Mouse (Mus musculus) adrenal gland, adult 2 months (tissue): Measurements from ENCODE around the gene Zc3h14. TPM values are rescaled to one million over a fixed set of nuclear protein-coding genes. Genes with fewer than 3 reads are reported as not detected.

Source experiments
- DNase-seq: peaks from one replicate; pipeline ENCODE4 v3.0.0; 2021
- polyA plus RNA-seq: library from polyadenylated mRNA; depleted of rRNA; stranded (reverse); fragments of >200 nt; gene quantifications from 2 replicates; pipeline ENCODE4 v1.2.3, GENCODE M21; 2012
- total RNA-seq, 2 experiments: library from RNA; stranded (reverse); gene quantifications; 2 replicates each; pipeline ENCODE4 v1.2.3; 2021

Zc3h14 gene
- total and polyA plus RNA-seq, 3 experiments = 15.1 to 107 (median 80.8) TPM

DNA sequence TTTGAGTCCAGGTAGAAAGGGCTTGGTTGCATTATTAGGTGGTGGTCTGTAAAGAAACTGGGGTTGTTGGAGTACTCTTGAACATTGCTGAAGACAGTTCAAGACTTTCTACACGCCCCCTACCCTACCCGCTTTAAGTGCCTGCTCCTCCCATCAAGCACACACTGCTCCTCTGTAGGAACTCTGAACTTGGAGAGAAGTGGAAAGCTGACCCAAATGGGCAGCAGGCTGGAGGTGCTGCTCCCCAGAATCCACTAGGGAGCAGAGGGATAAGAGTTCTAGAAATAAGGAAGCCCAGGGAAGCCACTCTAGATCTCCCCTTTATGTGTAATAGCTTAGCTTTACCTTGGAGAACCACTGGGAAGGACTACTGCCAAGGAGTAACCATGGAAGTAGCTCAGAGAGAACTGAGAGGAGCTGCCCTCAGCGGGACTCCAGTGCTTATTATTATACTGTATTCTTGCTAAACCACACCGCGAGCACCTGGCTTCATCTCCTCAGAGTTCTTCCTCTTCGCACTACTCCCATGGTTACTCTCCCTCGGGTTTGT, 8.9 kb upstream of the Zc3h14 start:
- peak; percentile 22 for DNase-seq

GRCm38 (mm10) chr12:98741011-98741501, 5.7 kb upstream of the Zc3h14 start:
- peak; percentile 38 for DNase-seq

DNA sequence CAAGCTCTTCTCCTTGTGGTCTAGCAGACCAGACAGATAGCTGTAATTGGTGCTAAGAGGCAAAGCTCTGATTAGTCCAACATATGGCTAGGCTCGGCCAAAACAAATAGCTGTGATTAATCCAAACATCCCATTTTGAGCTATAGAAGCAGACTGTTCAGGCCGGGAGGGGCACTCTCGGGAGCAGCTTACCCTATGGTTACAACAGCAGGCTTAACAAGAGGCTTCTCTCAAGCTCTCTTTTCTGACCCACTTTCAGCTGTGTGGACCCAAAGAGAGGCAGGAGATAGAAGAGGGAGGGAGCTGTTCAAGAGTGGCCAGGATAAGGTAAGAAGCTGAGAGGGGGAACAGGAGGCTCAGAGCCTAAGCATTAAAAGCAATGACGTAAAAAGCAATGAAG, 1.1 kb upstream of the Zc3h14 start:
- no peak for DNase-seq

DNA sequence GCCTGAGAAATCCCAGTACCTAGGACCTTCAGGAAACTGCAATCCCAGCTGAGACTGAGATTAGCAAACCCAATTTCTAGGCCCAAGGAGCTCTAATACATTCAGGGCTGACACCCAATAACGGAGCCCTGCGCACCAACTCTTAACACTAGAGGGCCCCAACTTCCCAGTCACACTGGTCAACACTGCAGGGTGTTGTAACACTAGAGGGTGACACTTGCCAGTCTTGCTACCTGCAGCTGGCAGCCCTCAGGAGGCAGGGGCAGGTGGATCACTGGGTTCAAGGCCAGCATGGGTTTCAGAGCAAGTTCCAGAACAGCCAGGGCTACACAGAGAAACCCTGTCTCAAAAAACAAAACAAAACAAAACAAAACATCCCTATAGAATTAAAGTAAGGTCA, 633 bp upstream of the Zc3h14 start:
- peak; percentile 76 for DNase-seq

DNA sequence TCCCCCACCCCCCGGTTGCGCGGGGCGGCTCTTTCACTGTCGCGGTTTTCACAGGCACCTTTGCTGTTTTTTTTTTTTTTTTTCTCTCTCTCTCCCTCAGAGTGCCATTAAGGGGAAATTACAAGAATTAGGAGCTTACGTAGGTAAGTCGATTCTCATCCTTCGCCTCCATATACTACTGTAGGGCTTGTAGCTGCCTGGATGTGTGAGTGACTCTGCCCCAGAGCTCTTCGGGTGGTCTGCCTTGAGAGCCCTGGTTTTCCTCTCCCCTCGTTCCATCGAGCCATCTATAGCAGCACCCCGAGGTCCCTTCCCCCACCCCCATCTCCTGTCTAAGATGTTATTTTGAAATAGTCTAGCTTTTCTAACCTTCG, 603 bp downstream of the Zc3h14 start:
- DNase-seq = peak; percentile 23

GRCm38 (mm10) chr12:98757636-98758035, 10.9 kb downstream of the Zc3h14 start:
- no peak for DNase-seq

GRCm38 (mm10) chr12:98759700-98760099, 12.9 kb downstream of the Zc3h14 start:
- no peak for DNase-seq

DNA sequence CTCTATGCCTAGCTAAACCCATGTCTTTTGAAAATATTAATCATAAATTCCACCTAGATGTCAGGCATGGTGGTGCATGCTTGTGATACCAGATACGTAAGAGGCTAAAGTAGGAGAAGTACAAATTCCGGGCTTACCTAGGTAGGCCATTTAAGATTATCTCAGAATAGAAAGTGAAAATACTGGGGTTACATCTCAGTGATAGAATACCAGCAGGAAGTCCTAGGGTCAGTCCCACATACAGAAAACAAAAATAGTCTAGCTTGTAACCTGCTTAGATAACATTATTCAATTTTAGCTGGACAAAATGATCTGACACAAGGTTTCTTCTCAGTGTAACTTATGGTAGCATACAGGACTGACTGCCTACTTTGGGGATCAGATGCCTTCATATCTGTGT, 19.5 kb downstream of the Zc3h14 start:
- no peak for DNase-seq

GRCm38 (mm10) chr12:98777509-98777908, 30.7 kb downstream of the Zc3h14 start:
- no peak for DNase-seq

- DNase-seq = peak; percentile 11
Measured at GRCm38 (mm10) chr12:98779148-98779547, 32.4 kb downstream of the Zc3h14 start.

GRCm38 (mm10) chr12:98784251-98784650, 37.5 kb downstream of the Zc3h14 start:
- no peak for DNase-seq

- no peak for DNase-seq
Measured at GRCm38 (mm10) chr12:98795731-98796318, 49.1 kb downstream of the Zc3h14 start.

DNA sequence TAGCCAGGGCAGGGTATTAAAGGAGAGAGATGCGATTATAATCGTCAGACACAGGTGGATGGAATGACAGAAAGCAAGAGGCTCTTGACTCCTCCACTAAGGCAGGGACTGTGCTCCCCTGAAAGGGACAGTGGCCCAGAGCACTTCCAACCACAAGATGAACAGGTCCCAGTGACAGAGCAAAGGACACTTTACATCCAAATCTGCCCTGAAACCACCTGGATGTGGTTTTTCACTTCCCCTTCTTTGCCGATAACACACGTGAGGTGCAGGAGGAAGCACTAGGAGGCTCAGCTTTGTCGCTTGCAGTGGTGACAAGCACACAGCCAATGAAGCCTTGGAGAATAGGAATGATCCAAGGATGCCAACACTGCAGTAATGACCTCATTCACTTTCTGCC, 53.6 kb downstream of the Zc3h14 start:
- DNase-seq = no peak

GRCm38 (mm10) chr12:98802245-98802644, 55.5 kb downstream of the Zc3h14 start:
- DNase-seq = no peak

DNA sequence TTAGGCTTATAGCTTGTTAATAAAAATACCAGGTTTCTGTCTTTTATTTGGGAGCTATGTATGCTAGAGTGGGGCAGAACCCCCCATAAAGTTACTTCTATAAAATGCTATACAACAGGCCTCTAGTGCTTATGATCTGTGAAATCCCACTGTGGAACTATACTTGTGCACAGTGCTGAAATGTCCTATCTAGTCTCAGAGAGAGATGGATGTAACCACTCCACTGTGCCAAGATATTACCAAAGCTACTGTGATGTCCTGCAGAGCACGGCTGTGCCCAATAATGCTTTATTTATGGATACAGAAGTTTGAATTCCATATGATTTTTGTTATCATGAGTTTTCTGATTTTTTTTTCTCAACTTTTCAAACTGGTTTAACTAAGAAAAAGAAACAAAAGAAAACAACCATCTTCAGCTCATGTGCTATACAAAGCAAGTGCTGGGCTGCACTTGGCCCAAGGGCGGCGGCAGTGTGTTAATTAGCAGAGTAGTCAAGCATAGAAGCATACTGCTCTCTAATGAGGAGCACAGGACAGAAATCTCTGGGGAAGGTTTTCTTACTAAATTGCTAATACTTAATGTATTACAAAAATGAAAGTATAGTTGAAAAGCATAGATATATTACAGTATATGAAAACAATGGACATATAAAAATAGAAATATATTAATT, 57.4 kb downstream of the Zc3h14 start:
- DNase-seq = no peak

GRCm38 (mm10) chr12:98820781-98821180, 74.0 kb downstream of the Zc3h14 start:
- no peak for DNase-seq

DNA sequence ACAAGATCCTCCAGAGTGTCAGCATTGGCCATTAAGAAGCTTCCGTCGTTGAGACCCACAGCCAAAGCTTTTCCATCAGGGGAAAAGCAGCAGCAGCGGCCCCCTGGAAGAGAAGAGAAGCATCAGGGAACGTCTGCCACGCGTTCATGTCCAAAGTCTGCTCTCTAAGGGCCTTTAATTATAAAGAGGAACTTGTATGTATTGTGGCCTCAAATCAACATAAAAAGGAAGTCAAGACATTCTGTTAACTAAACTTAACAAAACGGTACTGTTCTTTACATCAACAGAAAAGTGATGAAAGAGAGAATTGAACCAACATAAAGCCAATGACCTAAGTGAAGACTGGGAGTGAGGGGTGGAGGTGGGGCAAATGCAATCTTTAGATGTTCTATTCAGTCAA, 84.4 kb downstream of the Zc3h14 start:
- no peak for DNase-seq

DNA sequence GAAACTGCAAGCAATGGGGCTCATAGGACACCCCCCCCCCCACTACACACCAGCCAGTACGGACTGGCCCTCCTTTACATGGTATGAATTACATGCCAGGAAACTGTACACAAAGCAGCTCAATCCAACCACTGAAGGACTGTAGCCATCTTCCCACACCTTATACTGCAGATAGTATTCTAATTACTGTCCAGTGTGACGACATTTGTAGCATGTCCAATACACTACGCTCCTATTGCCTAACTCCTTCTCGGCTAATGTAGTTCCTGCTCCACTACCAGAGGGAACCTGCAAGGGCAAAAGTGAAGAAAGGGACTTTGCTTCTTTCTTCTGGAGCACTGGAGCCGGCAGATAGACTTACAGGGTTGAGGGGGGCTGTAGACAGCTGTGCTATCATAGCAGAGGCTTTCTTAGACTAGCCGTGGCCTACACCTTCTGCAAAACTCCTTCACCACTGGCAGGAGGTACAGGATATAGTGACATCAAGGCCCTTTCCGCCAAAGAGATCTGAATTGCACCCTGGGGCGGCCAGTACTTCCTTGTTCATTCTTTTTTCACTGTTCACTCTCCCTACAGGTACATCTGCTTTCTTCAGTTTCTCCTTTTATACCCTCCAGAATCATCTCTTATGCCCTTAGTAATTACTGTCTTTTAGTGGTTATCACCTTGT, 86.3 kb downstream of the Zc3h14 start:
- DNase-seq = no peak

- DNase-seq = no peak
Measured at GRCm38 (mm10) chr12:98833901-98834300, 87.1 kb downstream of the Zc3h14 start.

GRCm38 (mm10) chr12:98834879-98835278, 88.1 kb downstream of the Zc3h14 start:
- no peak for DNase-seq

- no peak for DNase-seq
Measured at GRCm38 (mm10) chr12:98835466-98835865, 88.7 kb downstream of the Zc3h14 start.
